Mouse (Mus musculus) lung, embryonic 15.5 days (tissue): ENCODE data around the gene Tap1. TPM values are rescaled to one million over a fixed set of nuclear protein-coding genes. Genes with fewer than 3 reads are reported as not detected.

Source experiments
- ATAC-seq: fragments of 200-750 bp; cut with Nextera tagmentation; 2 replicates; pipeline ENCODE4 v1.8.0; 2017; ENCODE audit warnings: moderate number of reproducible peaks, borderline replicate concordance; ENCODE audit not compliant: low FRiP score, low TSS enrichment; ENCODE audit errors: extremely low read depth
- H3K27ac ChIP-seq: fragments of 300-500 bp; sonication (generic); 2 replicates; pipeline ENCODE4 v1.5.1; 2015; ENCODE audit warnings: moderate library complexity, mild to moderate bottlenecking, inconsistent platforms
- H3K27me3 ChIP-seq: fragments of 300-500 bp; sonication (generic); 2 replicates; pipeline ENCODE4 v1.6.1; 2015; ENCODE audit warnings: inconsistent platforms
- H3K36me3 ChIP-seq: fragments of 300-500 bp; sonication (generic); 2 replicates; pipeline ENCODE4 v1.6.1; 2015; ENCODE audit warnings: inconsistent platforms
- H3K4me1 ChIP-seq: fragments of 300-500 bp; sonication (generic); 2 replicates; pipeline ENCODE4 v1.6.1; 2015; ENCODE audit warnings: inconsistent platforms
- H3K4me2 ChIP-seq: fragments of 300-500 bp; sonication (generic); 2 replicates; pipeline ENCODE4 v1.6.1; 2015; ENCODE audit warnings: inconsistent platforms, mild to moderate bottlenecking, moderate library complexity
- H3K4me3 ChIP-seq: fragments of 300-500 bp; sonication (generic); 2 replicates; pipeline ENCODE4 v1.5.1; 2015; ENCODE audit warnings: mild to moderate bottlenecking, inconsistent platforms
- H3K9ac ChIP-seq: fragments of 300-500 bp; sonication (generic); 2 replicates; pipeline ENCODE4 v1.6.1; 2015; ENCODE audit warnings: inconsistent platforms
- H3K9me3 ChIP-seq: fragments of 300-500 bp; sonication (generic); 2 replicates; pipeline ENCODE4 v1.6.1; 2016; ENCODE audit warnings: inconsistent platforms
- WGBS: fragments of 180-500 bp; shearing (Covaris S2); methylation state at CpG from one replicate; pipeline ENCODE4 v1.1.7; 2015; 5-methylcytosine and 5-hydroxymethylcytosine counted together
- polyA plus RNA-seq: library from polyadenylated mRNA; unstranded; fragments of >200 nt; fragmentation: Nextera tagmentation; extraction: Ambion mirVana; gene quantifications from 2 replicates; pipeline ENCODE4 v1.2.1, GENCODE M21; 2015

Gene Tap1
- polyA plus RNA-seq, 1 experiment from 2014 or later: 7.6 TPM

DNA sequence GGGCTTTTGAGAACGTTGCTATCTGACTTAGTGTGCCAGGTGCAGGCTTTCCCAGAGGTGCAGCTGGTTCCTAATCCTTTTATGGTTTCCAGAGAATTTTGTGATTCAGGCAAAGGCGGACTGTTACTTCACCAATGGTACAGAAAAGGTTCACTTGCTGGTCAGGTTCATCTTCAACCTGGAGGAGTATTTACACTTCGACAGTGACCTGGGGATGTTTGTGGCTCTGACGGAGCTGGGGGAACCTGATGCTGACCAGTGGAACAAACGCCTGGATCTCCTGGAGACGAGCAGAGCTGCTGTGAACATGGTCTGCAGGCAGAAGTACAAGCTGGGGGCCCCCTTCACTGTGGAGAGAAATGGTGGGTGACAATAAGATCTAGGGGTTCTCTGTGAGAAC, 53.6 kb downstream of the Tap1 start:
- Histone ChIP-seq H3K27me3 (no peaks in the 10 kb centered on the region), H3K36me3 (no peaks in the 10 kb centered on the region), H3K27ac (no peak overlapping the region), H3K4me3 (no peak overlapping the region), H3K4me1 (no peaks in the 10 kb centered on the region), H3K9ac (no peak overlapping the region), H3K9me3 (no peaks in the 10 kb centered on the region), H3K4me2 (no peak overlapping the region)
- no peak for ATAC-seq
- WGBS: 75% methylated on average over 6 of the region's 6 CpGs

DNA sequence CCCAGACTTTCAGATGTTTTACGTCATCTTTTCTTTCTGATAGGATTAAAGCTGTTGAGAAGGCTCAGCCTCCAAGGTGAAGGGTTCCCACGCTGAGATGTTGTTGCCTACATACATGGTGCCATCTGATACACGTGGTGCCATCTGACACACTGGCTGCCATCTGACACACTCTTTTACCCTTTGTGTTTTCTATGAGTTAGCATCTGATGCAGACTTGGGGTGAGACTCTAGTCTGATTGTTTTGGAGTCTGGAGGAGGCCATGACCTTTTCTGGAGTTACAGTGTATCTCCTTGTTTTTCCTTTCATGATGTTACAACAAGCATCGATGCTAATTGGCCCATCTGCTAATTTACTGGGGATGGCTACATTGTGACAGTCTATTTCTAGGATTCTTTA, 57.3 kb downstream of the Tap1 start:
- WGBS: 72% methylated on average over 4 of the region's 4 CpGs
- H3K9ac ChIP-seq: no peak overlapping the region
- H3K4me2 ChIP-seq: no peak overlapping the region
- no peaks in the 10 kb centered on the region; the same call in 1 of the 2 replicates for H3K27me3 ChIP-seq
- no peaks in the 10 kb centered on the region for H3K36me3 ChIP-seq
- H3K27ac ChIP-seq: no peak overlapping the region
- H3K4me3 ChIP-seq: no peak overlapping the region
- no peak for ATAC-seq
- no peaks in the 10 kb centered on the region for H3K9me3 ChIP-seq
- H3K4me1 ChIP-seq: no peaks in the 10 kb centered on the region

Other genes starting within 250 kb of the Tap1 start
- 137 and 153 TPM in 2 replicates for gene Pfdn6, start 247.2 kb upstream of the Tap1 start, polyA plus RNA-seq
- gene Wdr46, start 246.9 kb upstream of the Tap1 start, polyA plus RNA-seq: 33.1 and 34.2 TPM in 2 replicates
- 3.8 and 4.3 TPM in 2 replicates for gene B3galt4, start 236.1 kb upstream of the Tap1 start, polyA plus RNA-seq
- gene Vps52, start 231.7 kb upstream of the Tap1 start, polyA plus RNA-seq: 49.3 and 55.4 TPM in 2 replicates
- gene Rps18, start 231.6 kb upstream of the Tap1 start, polyA plus RNA-seq: 1,650 and 1,822 TPM in 2 replicates
- gene H2-K1, start 187.2 kb upstream of the Tap1 start, polyA plus RNA-seq: 49.7 and 69.2 TPM in 2 replicates
- 20.9 and 23.2 TPM in 2 replicates for gene Ring1, start 162.9 kb upstream of the Tap1 start, polyA plus RNA-seq
- 46.1 and 49.1 TPM in 2 replicates for gene H2-Ke6, start 159.5 kb upstream of the Tap1 start, polyA plus RNA-seq
- gene Slc39a7, start 155.9 kb upstream of the Tap1 start, polyA plus RNA-seq: 192 and 205 TPM in 2 replicates
- gene Rxrb, start 155.7 kb upstream of the Tap1 start, polyA plus RNA-seq: 47.5 and 56.0 TPM in 2 replicates
- gene Col11a2, start 148.1 kb upstream of the Tap1 start, polyA plus RNA-seq: 4.1 and 5.0 TPM in 2 replicates
- gene H2-Oa, start 95.2 kb upstream of the Tap1 start, polyA plus RNA-seq: 0.44 and 1.0 TPM in 2 replicates
- 12.1 and 13.8 TPM in 2 replicates for gene H2-DMa, start 68.0 kb upstream of the Tap1 start, polyA plus RNA-seq
- 102 and 106 TPM in 2 replicates for gene Brd2, start 64.9 kb upstream of the Tap1 start, polyA plus RNA-seq
- 1.8 and 1.9 TPM in 2 replicates for gene H2-DMb2, start 44.2 kb upstream of the Tap1 start, polyA plus RNA-seq
- gene H2-DMb1, start 34.5 kb upstream of the Tap1 start, polyA plus RNA-seq: 2.0 and 3.2 TPM in 2 replicates
- gene Psmb9, start 211 bp downstream of the Tap1 start, polyA plus RNA-seq: 6.5 and 10.8 TPM in 2 replicates
- 17.1 and 29.7 TPM in 2 replicates for gene Psmb8, start 10.2 kb downstream of the Tap1 start, polyA plus RNA-seq
- gene Tap2, start 16.0 kb downstream of the Tap1 start, polyA plus RNA-seq: 8.6 and 12.7 TPM in 2 replicates
- 0.09 and 0.14 TPM in 2 replicates for gene H2-Ob, start 51.4 kb downstream of the Tap1 start, polyA plus RNA-seq
- gene H2-Ab1, start 70.1 kb downstream of the Tap1 start, polyA plus RNA-seq: 12.1 and 42.0 TPM in 2 replicates
- 6.3 and 18.9 TPM in 2 replicates for gene H2-Aa, start 100.3 kb downstream of the Tap1 start, polyA plus RNA-seq
- 4.7 and 12.0 TPM in 2 replicates for gene H2-Eb1, start 118.3 kb downstream of the Tap1 start, polyA plus RNA-seq
- gene H2-Eb2, start 138.1 kb downstream of the Tap1 start, polyA plus RNA-seq: 0.11 TPM in 1 of 2 replicates, not detected in the other
- gene Btnl2, start 167.3 kb downstream of the Tap1 start, polyA plus RNA-seq: 0.08 and 0.16 TPM in 2 replicates
- not detected in 2 replicates for gene Btnl1, start 189.6 kb downstream of the Tap1 start, polyA plus RNA-seq
- gene BC051142, start 211.3 kb downstream of the Tap1 start, polyA plus RNA-seq: 0.37 and 0.89 TPM in 2 replicates